Mouse (Mus musculus) embryonic facial prominence, embryonic 10.5 days (tissue): ENCODE data around the gene Cd151. TPM values are rescaled to one million over a fixed set of nuclear protein-coding genes. Genes with fewer than 3 reads are reported as not detected.

Experiments used
- DNase-seq: peaks from one replicate; pipeline ENCODE4 v3.0.0-alpha.2; 2017; ENCODE audit warnings: low spot score
- H3K27ac ChIP-seq: fragments of 300-500 bp; sonication (generic); replicated peaks from 2 replicates; pipeline ENCODE4 v1.5.1; 2016; ENCODE audit warnings: mild to moderate bottlenecking
- H3K27me3 ChIP-seq: fragments of 300-500 bp; sonication (generic); replicated peaks from 2 replicates; pipeline ENCODE4 v1.6.1; 2016; ENCODE audit warnings: low read depth, mild to moderate bottlenecking; ENCODE audit not compliant: poor library complexity, severe bottlenecking
- H3K36me3 ChIP-seq: fragments of 300-500 bp; sonication (generic); replicated peaks from 2 replicates; pipeline ENCODE4 v1.6.1; 2016; ENCODE audit warnings: mild to moderate bottlenecking, moderate library complexity
- H3K4me1 ChIP-seq: fragments of 300-500 bp; sonication (generic); 2 replicates; pipeline ENCODE4 v1.6.1; 2016
- H3K4me3 ChIP-seq: fragments of 300-500 bp; sonication (generic); 2 replicates; pipeline ENCODE4 v1.5.1; 2016; ENCODE audit warnings: mild to moderate bottlenecking, moderate library complexity
- H3K9me3 ChIP-seq: fragments of 300-500 bp; sonication (generic); 2 replicates; pipeline ENCODE4 v1.6.1; 2016; ENCODE audit warnings: mild to moderate bottlenecking
- WGBS: fragments of 180-500 bp; shearing (Covaris S2); methylation state at CpG from one replicate; pipeline ENCODE4 v1.1.7; 2016; 5-methylcytosine and 5-hydroxymethylcytosine counted together
- polyA plus RNA-seq: library from polyadenylated mRNA; unstranded; fragments of >200 nt; fragmentation: Nextera tagmentation; extraction: Ambion mirVana; gene quantifications from 2 replicates; pipeline ENCODE4 v1.2.1, GENCODE M21; 2016

Gene Cd151
- polyA plus RNA-seq, 1 experiment from 2014 or later = 20.6 TPM

DNA sequence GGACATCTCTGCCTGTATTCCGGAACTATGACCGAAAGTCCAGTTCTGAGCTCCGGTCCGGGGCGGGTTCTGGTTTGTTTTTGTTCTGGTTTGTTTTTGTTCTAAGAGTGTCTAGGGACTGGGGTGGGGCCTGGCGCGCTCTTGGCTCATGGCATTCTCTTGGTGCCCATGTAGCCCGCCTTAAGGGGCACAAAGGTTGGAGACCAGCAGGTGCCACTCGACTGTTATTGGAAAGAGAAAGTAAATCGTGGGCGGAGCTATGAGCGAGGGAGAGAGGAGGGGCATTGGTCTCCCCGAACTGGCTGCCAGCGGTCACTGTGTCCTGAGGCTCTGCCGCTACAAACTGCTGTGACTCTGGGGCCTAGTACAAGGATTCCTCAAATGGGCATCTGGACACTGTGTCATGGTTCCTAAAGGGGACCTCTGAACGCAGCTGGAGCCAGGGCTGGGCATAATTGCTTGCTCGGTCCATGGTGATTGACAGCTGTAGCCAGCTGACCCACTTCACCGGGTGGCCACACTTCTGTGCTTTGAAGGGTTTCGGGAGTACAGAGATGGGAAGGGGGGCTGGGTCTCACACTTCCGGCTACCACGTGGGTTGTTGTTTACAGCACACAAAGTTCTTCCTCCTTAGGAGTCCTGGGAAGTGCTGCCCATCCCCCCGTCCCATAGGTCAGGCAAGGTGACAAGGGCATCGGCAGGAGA, 11.4 kb upstream of the Cd151 start:
- Histone ChIP-seq H3K36me3 (peaks cover 35% of the 10 kb centered on the region), H3K9me3 (no peaks in the 10 kb centered on the region), H3K27ac (peak overlapping the region; percentile 78), H3K27me3 (peaks cover 46% of the 10 kb centered on the region), H3K4me3 (peak overlapping the region; percentile 78), H3K4me1 (peaks cover 25% of the 10 kb centered on the region)
- peak; percentile 55 for DNase-seq
- under 1% methylated on average over 23 of the region's 23 CpGs for WGBS

DNA sequence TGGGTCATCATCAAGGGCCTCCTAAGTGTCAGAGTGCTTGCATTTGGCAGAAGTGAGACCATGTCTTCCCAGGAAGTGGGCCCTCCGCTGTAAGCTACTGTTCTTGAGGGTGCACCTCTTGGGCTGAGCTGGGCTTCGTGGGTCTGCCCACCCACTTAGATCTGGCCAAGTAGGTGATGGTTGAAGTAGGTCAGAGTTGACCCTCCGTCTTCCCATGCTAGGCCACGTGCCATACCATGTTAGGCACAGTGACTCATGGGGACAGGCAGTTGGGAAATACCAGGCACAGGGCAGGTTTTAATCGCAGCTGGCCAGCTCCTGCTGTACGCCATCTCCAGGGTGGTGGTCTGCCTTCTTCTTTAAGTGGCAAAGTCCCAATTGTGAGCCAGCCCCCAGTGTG, 10.5 kb upstream of the Cd151 start:
- H3K4me1 ChIP-seq = peaks cover 29% of the 10 kb centered on the region
- no peak overlapping the region for H3K27ac ChIP-seq
- H3K36me3 ChIP-seq = peaks cover 26% of the 10 kb centered on the region
- no peak for DNase-seq
- peaks cover 56% of the 10 kb centered on the region for H3K27me3 ChIP-seq
- no peaks in the 10 kb centered on the region for H3K9me3 ChIP-seq
- WGBS = 92% methylated on average over 6 of the region's 6 CpGs
- no peak overlapping the region; the same call in 1 of the 2 replicates for H3K4me3 ChIP-seq

DNA sequence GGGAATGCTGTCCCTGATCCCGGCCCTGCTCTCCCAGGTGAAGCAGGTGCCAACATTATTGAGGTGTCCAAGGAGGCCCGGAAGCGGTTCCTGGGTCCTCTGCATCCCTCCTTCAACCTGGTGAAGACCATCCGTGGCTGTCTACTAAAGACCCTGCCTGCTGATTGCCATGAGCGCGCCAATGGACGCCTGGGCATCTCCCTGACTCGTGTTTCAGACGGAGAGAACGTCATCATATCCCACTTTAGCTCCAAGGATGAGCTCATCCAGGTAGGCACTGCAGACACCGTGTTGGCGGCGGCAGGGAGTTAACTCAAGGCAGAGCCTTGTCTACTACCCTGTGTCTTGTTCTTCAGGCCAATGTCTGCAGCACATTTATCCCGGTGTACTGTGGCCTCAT, 10.0 kb upstream of the Cd151 start:
- H3K4me1 ChIP-seq = peaks cover 34% of the 10 kb centered on the region
- peaks cover 21% of the 10 kb centered on the region for H3K36me3 ChIP-seq
- WGBS = 91% methylated on average over 14 of the region's 14 CpGs
- DNase-seq = no peak
- no peaks in the 10 kb centered on the region for H3K9me3 ChIP-seq
- no peak overlapping the region for H3K27ac ChIP-seq
- 0 out of 2 replicates have a peak overlapping the region, but pooled peaks have one; percentile 15 for H3K4me3 ChIP-seq
- H3K27me3 ChIP-seq = peaks cover 61% of the 10 kb centered on the region

- Histone ChIP-seq H3K4me1 (peaks cover 39% of the 10 kb centered on the region), H3K27me3 (peaks cover 70% of the 10 kb centered on the region), H3K36me3 (peaks cover 14% of the 10 kb centered on the region), H3K27ac (no peak overlapping the region), H3K9me3 (no peaks in the 10 kb centered on the region), H3K4me3 (no peak overlapping the region)
- DNase-seq = peak; percentile 69
- WGBS = 73% methylated on average over 15 of the region's 15 CpGs
Observed at GRCm38 (mm10) chr7:141457986-141458660, 9.1 kb upstream of the Cd151 start.

GRCm38 (mm10) chr7:141458661-141459060, 8.5 kb upstream of the Cd151 start:
- 89% methylated on average over 11 of the region's 11 CpGs for WGBS
- H3K4me3 ChIP-seq = no peak overlapping the region
- H3K27me3 ChIP-seq = peaks cover 75% of the 10 kb centered on the region
- no peak for DNase-seq
- H3K4me1 ChIP-seq = peaks cover 40% of the 10 kb centered on the region
- no peak overlapping the region for H3K27ac ChIP-seq
- H3K9me3 ChIP-seq = no peaks in the 10 kb centered on the region
- peaks cover 14% of the 10 kb centered on the region for H3K36me3 ChIP-seq

DNA sequence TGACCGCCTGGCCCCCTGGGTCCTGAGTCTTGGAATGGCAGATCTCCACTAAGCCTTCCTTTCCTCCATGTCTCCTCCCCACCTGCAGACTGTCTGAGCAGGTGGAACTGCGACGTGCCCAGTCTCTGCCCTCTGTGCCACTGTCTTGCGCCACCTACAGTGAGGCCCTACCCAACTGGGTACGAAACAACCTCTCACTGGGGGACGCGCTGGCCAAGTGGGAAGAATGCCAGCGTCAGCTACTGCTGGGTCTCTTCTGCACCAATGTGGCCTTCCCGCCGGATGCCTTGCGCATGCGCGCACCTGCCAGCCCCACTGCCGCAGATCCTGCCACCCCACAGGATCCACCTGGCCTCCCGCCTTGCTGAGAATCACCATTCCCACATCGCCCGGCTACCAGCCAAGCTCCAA, 7.9 kb upstream of the Cd151 start:
- DNase-seq = no peak
- no peak overlapping the region for H3K4me3 ChIP-seq
- peaks cover 82% of the 10 kb centered on the region for H3K27me3 ChIP-seq
- 88% methylated on average over 17 of the region's 17 CpGs for whole genome bisulfite sequencing
- peaks cover 14% of the 10 kb centered on the region for H3K36me3 ChIP-seq
- H3K27ac ChIP-seq = no peak overlapping the region
- H3K9me3 ChIP-seq = no peaks in the 10 kb centered on the region
- H3K4me1 ChIP-seq = peaks cover 46% of the 10 kb centered on the region

GRCm38 (mm10) chr7:141460001-141460390, 7.2 kb upstream of the Cd151 start:
- Histone ChIP-seq H3K9me3 (no peaks in the 10 kb centered on the region), H3K4me1 (peaks cover 46% of the 10 kb centered on the region), H3K27ac (no peak overlapping the region), H3K4me3 (no peak overlapping the region), H3K36me3 (peaks cover 14% of the 10 kb centered on the region), H3K27me3 (peaks cover 89% of the 10 kb centered on the region)
- 73% methylated on average over 5 of the region's 5 CpGs for WGBS
- no peak for DNase-seq

DNA sequence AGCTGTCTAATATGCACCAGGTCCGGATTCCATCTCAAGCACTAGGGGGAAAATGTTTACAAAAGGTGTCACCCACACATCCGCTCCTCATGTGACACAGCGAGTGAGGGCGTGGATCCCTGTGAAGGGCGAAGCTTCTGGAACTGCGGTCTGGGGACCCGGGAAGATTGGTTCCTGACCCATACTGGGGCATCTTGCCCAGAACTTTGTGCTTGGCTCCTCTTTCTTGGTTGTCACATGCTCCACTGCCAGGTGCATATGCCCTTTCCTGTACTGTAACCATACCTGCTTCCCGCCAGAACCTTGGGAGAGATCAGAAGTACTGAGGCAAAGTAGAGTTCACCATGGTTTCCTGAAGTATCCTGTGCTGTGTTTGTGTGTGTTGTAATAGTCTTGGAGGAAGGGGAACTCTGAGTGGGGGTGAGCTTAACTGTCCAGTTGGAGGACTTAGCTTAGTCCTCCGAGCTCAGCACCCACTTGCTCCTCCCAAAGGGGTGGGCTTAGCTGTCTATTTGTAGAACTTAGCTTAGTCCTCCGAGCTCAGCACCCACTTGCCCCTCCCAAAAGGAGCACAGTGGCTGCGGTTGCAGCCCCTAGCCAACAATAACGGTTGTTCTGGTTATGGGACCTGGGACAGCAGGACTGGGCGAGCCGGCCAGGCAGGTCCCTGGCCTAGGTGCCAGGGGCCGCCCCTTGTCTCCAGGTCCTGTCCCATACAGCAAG, 6.6 kb upstream of the Cd151 start, which contains the start of gene Cracr2b:
Gene Cracr2b, plus strand, starts transcription at position 704 of the 723 bp plus-strand sequence.
- 71% methylated on average over 15 of the region's 15 CpGs for WGBS
- peak within 1 kb of the TSS; percentile 72; the same call in 1 of the 2 replicates for H3K27ac ChIP-seq
- no peak for DNase-seq
- peaks cover 14% of the 10 kb centered on the region for H3K36me3 ChIP-seq
- H3K4me1 ChIP-seq = peaks cover 46% of the 10 kb centered on the region
- no peaks in the 10 kb centered on the region for H3K9me3 ChIP-seq
- H3K4me3 ChIP-seq = peak within 1 kb of the TSS; percentile 59
- peaks cover 94% of the 10 kb centered on the region for H3K27me3 ChIP-seq

DNA sequence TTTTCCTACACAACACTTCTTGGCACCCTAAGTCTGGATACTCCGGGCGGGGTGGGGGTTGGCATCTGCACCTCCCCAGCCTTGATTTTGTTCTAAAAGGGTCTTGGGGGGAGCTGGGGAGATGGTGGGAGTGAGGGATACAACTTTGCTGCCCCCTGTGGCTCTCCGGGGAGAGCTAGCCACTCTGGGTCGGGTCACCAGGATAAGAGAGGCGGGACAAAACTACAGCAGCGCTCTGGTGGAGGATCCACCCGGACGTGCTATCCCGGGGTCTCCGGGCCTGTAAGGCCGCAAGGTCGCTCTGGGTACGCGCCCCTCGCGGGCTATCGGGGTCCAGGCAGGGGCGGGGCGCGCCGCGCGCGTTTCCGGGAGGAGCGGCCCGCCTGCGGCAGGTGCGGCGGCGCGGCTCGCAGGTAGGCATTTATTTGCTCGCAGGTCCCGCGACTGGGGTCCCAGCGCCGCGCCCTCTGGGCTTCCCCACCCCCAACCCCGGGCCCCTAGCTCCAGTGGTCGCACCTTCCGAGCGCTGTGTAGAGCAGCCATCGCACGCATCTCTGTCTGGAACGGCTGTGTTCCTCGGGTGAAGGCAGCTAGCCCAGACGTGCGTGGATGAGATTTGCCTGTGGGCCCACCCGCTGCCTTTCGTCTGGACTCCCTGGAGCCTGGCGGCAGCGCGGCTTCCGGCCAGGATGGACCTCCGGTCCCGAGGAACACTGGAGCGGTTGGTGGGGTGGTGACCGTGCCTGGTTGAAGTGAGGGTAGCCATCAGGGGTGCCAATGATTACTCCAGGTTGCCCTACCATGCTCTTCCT, 5.5 kb upstream of the Cd151 start:
- H3K27me3 ChIP-seq = peaks cover 99% of the 10 kb centered on the region
- peak overlapping the region; percentile 59 for H3K4me3 ChIP-seq
- H3K36me3 ChIP-seq = peaks cover 14% of the 10 kb centered on the region
- no peaks in the 10 kb centered on the region for H3K9me3 ChIP-seq
- H3K27ac ChIP-seq = peak overlapping the region; percentile 72; the same call in 1 of the 2 replicates
- WGBS = 2% methylated on average over 59 of the region's 59 CpGs
- H3K4me1 ChIP-seq = peaks cover 44% of the 10 kb centered on the region
- peak; percentile 56 for DNase-seq

DNA sequence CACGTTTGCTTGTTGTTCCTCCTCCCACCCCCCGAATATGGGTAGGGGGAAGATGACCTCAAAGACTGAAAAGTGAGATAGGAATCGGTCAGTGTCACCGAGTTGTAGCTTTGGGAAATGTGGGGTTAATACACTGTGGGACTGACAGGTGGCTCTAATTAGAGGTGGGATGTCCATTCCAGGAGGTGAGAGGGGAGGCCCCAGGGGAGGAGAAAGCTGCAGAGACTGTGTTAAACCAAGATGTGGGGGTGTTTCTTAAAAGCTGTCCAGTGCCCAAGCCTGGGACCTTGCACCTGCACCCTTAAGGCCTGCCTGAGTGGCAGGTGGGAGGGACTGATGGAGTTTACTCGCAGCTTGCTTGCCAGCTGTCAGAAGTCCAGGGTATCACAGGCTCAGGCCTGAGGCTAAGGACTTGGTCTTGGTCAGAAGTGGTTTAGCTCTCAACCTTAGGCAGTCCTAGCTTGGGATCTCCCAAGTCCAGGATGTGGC, 4.8 kb upstream of the Cd151 start:
- H3K27ac ChIP-seq = no peak overlapping the region
- H3K27me3 ChIP-seq = peaks cover 96% of the 10 kb centered on the region
- peaks cover 14% of the 10 kb centered on the region for H3K36me3 ChIP-seq
- H3K9me3 ChIP-seq = no peaks in the 10 kb centered on the region
- DNase-seq = peak; percentile 51
- WGBS = 10% methylated on average over 5 of the region's 5 CpGs
- H3K4me1 ChIP-seq = peaks cover 50% of the 10 kb centered on the region
- peak overlapping the region; percentile 59 for H3K4me3 ChIP-seq

- Histone ChIP-seq H3K36me3 (peaks cover 8% of the 10 kb centered on the region), H3K27me3 (peaks cover 81% of the 10 kb centered on the region), H3K9me3 (no peaks in the 10 kb centered on the region), H3K27ac (no peak overlapping the region), H3K4me1 (peaks cover 67% of the 10 kb centered on the region), H3K4me3 (peak overlapping the region; percentile 48)
- DNase-seq = no peak
- 19% methylated on average over 12 of the region's 12 CpGs for WGBS
Observed at GRCm38 (mm10) chr7:141463824-141464602, 3.2 kb upstream of the Cd151 start.
